In genomic region chr17:80431997-80432396, GRCm38 (mm10) we compare ENCODE assay signal across 24 mouse cellular contexts. TPM values are rescaled to one million over a fixed set of nuclear protein-coding genes. Genes with fewer than 3 reads are reported as not detected.
"Had no signal": no experiment of that assay in that cellular context is flagged by ENCODE, and none has a peak within 500 bp of the region (broad histone marks: within the 10 kb centered on the region; RNA-seq: fewer than 3 reads in every experiment).

No protein-coding gene starts in this region.

- H3K4me3 ChIP-seq: kidney, embryonic 15.5 days; limb, embryonic 12.5 days; limb, embryonic 15.5 days; liver, embryonic 13.5 days had no signal

- H3K27me3 ChIP-seq: kidney, embryonic 15.5 days; limb, embryonic 12.5 days; limb, embryonic 15.5 days; liver, embryonic 13.5 days had no signal

- H3K9ac ChIP-seq: kidney, embryonic 15.5 days; limb, embryonic 12.5 days; limb, embryonic 15.5 days; liver, embryonic 13.5 days had no signal

- H3K4me1 ChIP-seq: kidney, embryonic 15.5 days; limb, embryonic 12.5 days; limb, embryonic 15.5 days; liver, embryonic 13.5 days had no signal

- H3K27ac ChIP-seq: kidney, embryonic 15.5 days; limb, embryonic 12.5 days; limb, embryonic 15.5 days; liver, embryonic 13.5 days; stomach, postnatal 0 days had no signal

- H3K9me3 ChIP-seq: kidney, embryonic 15.5 days; limb, embryonic 12.5 days; limb, embryonic 15.5 days; liver, embryonic 13.5 days had no signal

- DNase-seq: kidney, adult 18-20 months; kidney, postnatal 10 days; kidney, postnatal 36 days; layer of hippocampus, adult 9-11 months; left cerebral cortex, postnatal 4 days; liver, embryonic 13.5 days; lung, adult 2 months; lung, postnatal 14 days; lung, postnatal 4 days; midbrain, embryonic 14.5 days; right cerebral cortex, postnatal 14 days; right cerebral cortex, postnatal 4 days; thymus, adult 2 months; thymus, postnatal 14 days; thymus, postnatal 4 days had no signal

RNA-seq across cellular contexts. Expression of gene Gm10190, which starts 58.7 kb away (rescaled TPM):
- total RNA-seq: left cerebral cortex, adult 18-20 months; megakaryocyte progenitor cell, adult 5-6 weeks; megakaryocyte-erythroid progenitor cell, adult 5-6 weeks; midbrain, postnatal 0 days had no signal
- polyA plus RNA-seq: liver, embryonic 13.5 days; liver, embryonic 16.5 days; lung, adult 2 months; thymus, adult 2 months had no signal
